Mouse (Mus musculus): Measurements from ENCODE around the gene Snx27. TPM values are rescaled to one million over a fixed set of nuclear protein-coding genes. Genes with fewer than 3 reads are reported as not detected.

Gene Snx27
- polyA plus RNA-seq, 1 experiment from 2014 or later = 64.9 TPM

DNA sequence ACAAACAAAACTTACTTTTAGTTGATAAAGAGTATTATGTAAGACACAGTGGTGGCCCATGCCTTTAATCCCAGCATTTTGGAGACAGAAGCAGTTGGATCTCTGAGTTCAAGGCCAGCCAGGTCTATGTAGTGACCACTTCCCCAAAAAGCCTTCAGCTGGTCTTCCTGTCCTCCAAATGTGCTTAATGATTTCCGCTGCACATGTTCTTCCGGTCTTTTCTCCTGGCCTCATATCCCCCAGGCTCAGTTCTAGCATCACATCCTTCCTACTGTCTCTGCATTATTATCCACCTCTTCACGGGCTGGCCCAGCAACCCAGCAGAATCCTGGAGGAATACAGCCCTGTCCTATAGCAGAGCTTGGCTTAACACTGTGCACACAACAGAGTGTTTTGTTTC, 27.1 kb upstream of the Snx27 start:
- no peak overlapping the region for H3K4me2 ChIP-seq
- H3K9ac ChIP-seq = no peak overlapping the region
- WGBS = 91% methylated on average over 3 of the region's 3 CpGs
- H3K36me3 ChIP-seq (ENCODE audit: poor library complexity, severe bottlenecking) = no peaks in the 10 kb centered on the region
- no peaks in the 10 kb centered on the region for H3K4me1 ChIP-seq
- H3K27me3 ChIP-seq = no peaks in the 10 kb centered on the region
- H3K4me3 ChIP-seq = no peak overlapping the region
- H3K27ac ChIP-seq = no peak overlapping the region
- H3K9me3 ChIP-seq (replicated peaks) = no peaks in the 10 kb centered on the region
- ATAC-seq = no peak

DNA sequence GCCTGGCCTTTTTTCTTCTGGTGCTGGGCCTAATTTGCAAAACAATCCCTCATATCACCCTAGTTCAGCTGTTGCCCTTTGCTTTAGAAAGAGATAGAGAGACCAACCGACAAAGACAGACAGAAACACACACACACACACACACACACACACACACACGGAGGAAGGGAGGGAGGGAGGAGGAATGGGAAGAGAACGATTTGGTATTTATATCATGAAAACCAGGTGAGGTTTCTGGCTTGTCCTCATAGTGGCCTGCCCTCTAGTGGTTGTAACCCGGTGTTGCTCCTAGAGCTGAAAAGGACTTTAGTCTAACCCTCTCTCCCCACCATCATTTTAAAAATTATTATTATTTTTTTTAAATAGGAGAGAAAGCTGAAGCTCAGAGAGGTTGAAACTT, 19.4 kb upstream of the Snx27 start:
- H3K4me2 ChIP-seq = no peak overlapping the region
- 0% methylated on average over 4 of the region's 4 CpGs for WGBS
- H3K36me3 ChIP-seq (ENCODE audit: poor library complexity, severe bottlenecking) = no peaks in the 10 kb centered on the region
- no peaks in the 10 kb centered on the region for H3K9me3 ChIP-seq (replicated peaks)
- H3K4me1 ChIP-seq = no peaks in the 10 kb centered on the region
- no peaks in the 10 kb centered on the region for H3K27me3 ChIP-seq
- H3K9ac ChIP-seq = no peak overlapping the region
- H3K4me3 ChIP-seq = no peak overlapping the region
- ATAC-seq = peak; percentile 21; the same call in 1 of the 2 replicates
- no peak overlapping the region for H3K27ac ChIP-seq

DNA sequence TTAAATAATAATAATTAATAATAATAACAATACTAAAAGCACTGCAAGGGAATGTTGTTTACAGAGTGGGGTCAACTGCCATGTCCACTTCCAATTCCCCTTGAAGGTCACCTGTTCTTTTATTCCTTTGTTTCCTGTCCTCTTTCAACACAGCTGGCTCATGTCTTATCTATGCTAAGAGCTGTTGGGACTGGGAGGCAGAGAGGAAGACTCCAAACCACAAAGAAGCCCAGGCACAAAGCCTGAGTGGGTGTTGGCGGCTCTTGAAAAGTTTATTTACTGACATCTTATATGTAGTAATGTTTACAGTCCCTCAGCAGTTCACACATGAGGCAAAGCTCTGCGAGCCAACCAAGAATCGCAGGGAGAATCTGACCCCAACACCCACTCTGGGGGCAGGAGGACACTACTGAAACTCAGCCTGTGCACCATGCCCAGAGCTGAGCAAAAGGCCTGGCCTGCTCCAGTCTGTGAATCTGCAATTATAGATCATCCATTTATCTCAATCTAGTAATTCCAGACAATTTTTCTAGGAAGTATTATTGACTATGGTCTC, 14.8 kb upstream of the Snx27 start:
- Histone ChIP-seq H3K9ac (no peak overlapping the region), H3K4me3 (no peak overlapping the region), H3K27me3 (no peaks in the 10 kb centered on the region), H3K9me3 (replicated peaks) (peaks cover 5% of the 10 kb centered on the region), H3K4me1 (no peaks in the 10 kb centered on the region), H3K36me3 (ENCODE audit: poor library complexity, severe bottlenecking) (no peaks in the 10 kb centered on the region), H3K27ac (no peak overlapping the region), H3K4me2 (no peak overlapping the region)
- ATAC-seq = no peak
- WGBS = 83% methylated on average over 3 of the region's 3 CpGs

DNA sequence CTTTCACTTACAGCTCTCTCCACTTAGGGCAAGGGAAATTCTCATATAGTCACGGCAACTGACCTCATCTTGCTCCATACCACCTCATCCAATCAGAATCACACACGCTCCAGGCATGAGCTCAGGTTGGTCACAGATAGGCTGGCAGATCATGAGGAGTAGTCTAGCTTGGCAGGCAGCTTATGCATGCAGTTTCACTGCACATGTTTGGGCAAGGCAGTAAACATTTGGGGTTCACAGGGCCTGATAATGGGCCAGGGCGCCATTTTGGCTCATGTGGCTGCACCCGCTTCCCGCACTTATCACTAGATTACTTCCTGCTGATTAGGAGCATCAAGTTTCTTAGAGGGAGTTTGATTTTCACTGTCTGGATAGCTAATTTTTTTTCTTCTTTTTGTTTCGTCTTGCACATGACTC, 13.4 kb upstream of the Snx27 start:
- no peak for ATAC-seq
- Histone ChIP-seq H3K9me3 (replicated peaks) (peaks cover 5% of the 10 kb centered on the region), H3K4me2 (no peak overlapping the region), H3K9ac (no peak overlapping the region), H3K27ac (no peak overlapping the region), H3K4me1 (no peaks in the 10 kb centered on the region), H3K4me3 (no peak overlapping the region), H3K27me3 (no peaks in the 10 kb centered on the region), H3K36me3 (ENCODE audit: poor library complexity, severe bottlenecking) (no peaks in the 10 kb centered on the region)
- 90% methylated on average over 6 of the region's 6 CpGs for WGBS

DNA sequence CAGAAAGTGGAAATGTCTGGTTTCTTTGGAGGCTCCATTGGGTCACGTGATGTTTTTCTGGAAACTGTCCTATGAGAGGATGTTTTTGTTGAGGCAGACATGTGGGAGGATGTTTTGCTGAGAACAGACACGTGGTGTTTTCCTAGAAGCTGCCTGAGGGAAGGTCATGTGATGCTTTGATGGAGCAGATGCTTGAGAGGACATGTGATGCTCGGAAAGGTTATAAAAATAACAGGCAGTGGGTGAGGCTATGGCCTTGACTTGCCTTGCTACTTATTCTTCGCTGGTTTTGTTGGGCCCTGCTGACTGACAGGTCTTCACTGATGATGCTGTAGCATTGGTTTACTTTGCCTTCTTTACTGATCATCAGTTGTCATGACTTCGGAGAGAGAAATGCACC, 8.6 kb upstream of the Snx27 start:
- no peaks in the 10 kb centered on the region for H3K27me3 ChIP-seq

DNA sequence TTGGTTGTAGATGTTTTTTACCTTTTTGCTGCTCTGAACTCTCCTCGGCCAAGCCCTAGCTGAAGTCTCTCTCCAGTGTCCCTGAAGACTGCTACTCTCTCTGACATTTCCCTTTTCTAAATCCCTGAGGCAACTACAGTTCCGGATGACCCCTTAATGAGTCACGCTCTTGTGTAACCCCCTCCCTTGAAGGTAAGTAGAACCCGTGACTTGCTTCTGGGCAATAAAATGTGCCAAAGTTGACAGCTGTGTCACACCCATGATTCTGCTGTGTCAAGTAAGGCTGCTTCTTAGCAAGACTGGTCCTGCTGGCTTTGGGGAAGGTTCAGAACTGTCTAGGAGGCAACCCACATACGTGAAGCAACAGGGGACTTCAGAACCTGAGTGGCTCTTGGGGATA, 5.4 kb upstream of the Snx27 start:
- WGBS = 84% methylated on average over 5 of the region's 5 CpGs

More for the DNA sequence above, 8.6 kb upstream of the Snx27 start:
- Histone ChIP-seq H3K4me2 (no peak overlapping the region), H3K4me3 (no peak overlapping the region), H3K27ac (no peak overlapping the region), H3K4me1 (no peaks in the 10 kb centered on the region), H3K36me3 (ENCODE audit: poor library complexity, severe bottlenecking) (no peaks in the 10 kb centered on the region), H3K9me3 (replicated peaks) (peaks cover 5% of the 10 kb centered on the region), H3K9ac (no peak overlapping the region)
- 87% methylated on average over 5 of the region's 5 CpGs for WGBS
- ATAC-seq = no peak

DNA sequence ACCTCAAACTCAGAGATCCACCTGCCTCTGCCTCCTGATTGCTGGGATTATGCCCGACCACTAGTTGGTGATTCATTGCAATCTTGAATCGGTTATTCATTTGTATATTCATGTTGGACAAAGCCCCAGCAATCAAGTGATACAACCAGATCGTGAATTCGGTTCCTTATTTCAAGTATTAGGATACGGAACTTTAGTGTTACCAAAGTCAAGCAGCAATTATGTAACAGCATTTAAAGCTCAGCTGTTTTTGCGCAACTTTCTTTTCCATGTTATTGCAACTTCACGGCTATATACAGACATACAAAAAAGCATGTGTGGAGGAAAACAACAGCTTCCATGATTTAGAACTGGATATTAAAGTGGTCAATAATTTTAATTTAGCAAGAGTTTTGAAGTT, 428 bp upstream of the Snx27 start:
- Histone ChIP-seq H3K4me2 (no peak overlapping the region), H3K4me3 (no peak overlapping the region), H3K27ac (no peak overlapping the region), H3K4me1 (peaks cover 30% of the 10 kb centered on the region), H3K27me3 (no peaks in the 10 kb centered on the region), H3K9ac (no peak overlapping the region), H3K36me3 (ENCODE audit: poor library complexity, severe bottlenecking) (no peaks in the 10 kb centered on the region), H3K9me3 (replicated peaks) (no peaks in the 10 kb centered on the region)
- WGBS = 74% methylated on average over 7 of the region's 7 CpGs
- ATAC-seq = no peak

More for the DNA sequence above, 5.4 kb upstream of the Snx27 start:
- no peaks in the 10 kb centered on the region for H3K27me3 ChIP-seq
- no peaks in the 10 kb centered on the region for H3K36me3 ChIP-seq (ENCODE audit: poor library complexity, severe bottlenecking)
- no peak for ATAC-seq
- H3K4me2 ChIP-seq = no peak overlapping the region
- H3K4me3 ChIP-seq = no peak overlapping the region
- no peak overlapping the region for H3K9ac ChIP-seq
- H3K9me3 ChIP-seq (replicated peaks) = no peaks in the 10 kb centered on the region
- H3K4me1 ChIP-seq = no peaks in the 10 kb centered on the region
- H3K27ac ChIP-seq = no peak overlapping the region

DNA sequence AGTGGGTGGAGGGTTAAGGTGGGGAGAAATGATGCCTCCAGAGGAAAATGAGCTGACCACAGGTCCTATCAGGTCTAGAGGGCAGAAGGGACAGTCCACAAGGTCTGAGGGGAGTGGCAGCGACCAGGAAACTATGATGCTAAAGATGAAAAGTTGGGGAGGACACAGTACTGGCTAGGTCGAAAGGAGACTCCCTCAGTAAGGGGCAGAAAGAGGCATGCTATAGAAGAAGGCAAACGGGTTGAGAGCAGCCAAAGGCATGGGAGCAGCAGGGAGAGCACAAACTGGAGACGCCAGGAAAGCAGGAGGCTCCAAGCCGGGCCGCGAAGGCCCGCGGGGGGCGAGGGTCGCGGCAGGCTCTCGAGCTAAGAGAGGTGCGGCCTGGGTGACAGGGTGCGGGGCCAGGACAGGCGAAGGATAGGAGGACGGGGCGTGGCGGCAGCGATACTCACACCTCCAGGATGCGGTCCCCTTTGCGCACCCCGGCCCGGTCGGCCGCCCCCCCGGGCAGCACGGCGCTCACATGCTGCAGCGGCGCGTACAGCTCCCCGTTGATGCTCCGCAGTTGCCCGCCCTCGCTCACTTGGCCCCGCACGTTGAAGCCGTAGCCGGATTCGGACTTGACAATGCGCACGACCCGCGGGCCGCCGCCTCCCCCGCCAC, 592 bp downstream of the Snx27 start:
- H3K27me3 ChIP-seq = no peaks in the 10 kb centered on the region
- peak overlapping the region; percentile 94 for H3K9ac ChIP-seq
- ATAC-seq = peak; percentile 83
- no peaks in the 10 kb centered on the region for H3K36me3 ChIP-seq (ENCODE audit: poor library complexity, severe bottlenecking)
- peak overlapping the region; percentile 87 for H3K27ac ChIP-seq
- H3K4me1 ChIP-seq = peaks cover 34% of the 10 kb centered on the region
- peak overlapping the region; percentile 88 for H3K4me3 ChIP-seq
- no peaks in the 10 kb centered on the region for H3K9me3 ChIP-seq (replicated peaks)
- peak overlapping the region; percentile 84 for H3K4me2 ChIP-seq
- under 1% methylated on average over 45 of the region's 48 CpGs for WGBS

DNA sequence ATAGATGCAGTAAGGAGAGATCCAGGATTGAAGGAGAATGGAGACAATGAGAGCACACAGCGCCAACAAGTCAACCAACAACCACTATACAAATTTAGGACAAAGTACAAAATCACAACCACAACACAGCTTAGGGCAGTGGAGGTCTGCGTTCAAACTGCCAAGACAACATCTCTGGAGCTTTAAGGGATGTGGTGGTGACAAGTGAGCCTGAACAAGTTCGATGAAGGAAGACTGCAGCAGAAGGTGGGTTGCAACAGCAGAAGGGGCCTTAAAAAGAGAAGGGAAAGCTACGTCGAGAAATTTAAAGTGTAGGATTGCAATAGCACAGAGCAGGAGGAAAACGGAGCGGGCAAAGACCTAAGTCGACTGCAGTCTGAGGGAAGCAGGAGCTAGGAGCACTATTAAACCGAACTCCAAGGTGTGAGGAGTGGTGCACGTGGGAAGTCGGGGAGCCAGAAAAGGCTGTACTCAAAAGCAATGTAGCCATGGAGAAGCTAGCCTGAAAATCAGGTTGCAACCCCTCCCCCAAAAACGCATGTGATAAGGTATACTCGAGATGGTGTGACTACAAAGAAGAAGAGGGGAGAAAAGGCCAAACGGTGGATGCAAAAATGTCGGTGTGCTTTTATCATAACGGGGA, 1.3 kb downstream of the Snx27 start:
- H3K9me3 ChIP-seq (replicated peaks) = no peaks in the 10 kb centered on the region
- H3K4me2 ChIP-seq = peak overlapping the region; percentile 84
- H3K4me1 ChIP-seq = peaks cover 34% of the 10 kb centered on the region
- no peaks in the 10 kb centered on the region for H3K36me3 ChIP-seq (ENCODE audit: poor library complexity, severe bottlenecking)
- H3K27me3 ChIP-seq = no peaks in the 10 kb centered on the region
- peak overlapping the region; percentile 88 for H3K4me3 ChIP-seq
- ATAC-seq = no peak
- peak overlapping the region; percentile 87 for H3K27ac ChIP-seq
- H3K9ac ChIP-seq = peak overlapping the region; percentile 94
- WGBS = 0% methylated on average over 16 of the region's 16 CpGs

DNA sequence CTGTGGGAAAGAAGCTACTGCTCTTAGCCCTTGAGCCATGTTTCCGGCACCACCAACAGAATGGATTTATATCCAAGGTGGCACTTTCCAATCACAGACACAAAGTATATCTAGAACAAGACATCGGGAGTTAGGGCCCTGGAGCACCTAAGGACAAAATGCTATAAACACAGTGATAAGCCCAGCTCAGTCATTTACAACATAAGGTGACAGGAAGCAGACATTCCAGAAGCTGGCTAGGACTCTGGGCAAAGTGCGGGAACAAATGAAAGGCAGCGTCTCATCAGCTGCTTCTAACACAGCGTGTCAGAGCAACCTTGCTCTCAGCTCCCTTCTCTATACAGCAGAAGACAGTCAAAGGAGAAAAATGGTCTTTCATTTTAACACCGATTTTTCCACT, 8.0 kb downstream of the Snx27 start:
- Histone ChIP-seq H3K27ac (no peak overlapping the region), H3K36me3 (ENCODE audit: poor library complexity, severe bottlenecking) (peaks cover 4% of the 10 kb centered on the region; the same call in 1 of the 2 replicates), H3K4me3 (no peak overlapping the region), H3K9me3 (replicated peaks) (no peaks in the 10 kb centered on the region), H3K9ac (no peak overlapping the region), H3K4me1 (peaks cover 18% of the 10 kb centered on the region), H3K4me2 (no peak overlapping the region), H3K27me3 (no peaks in the 10 kb centered on the region)
- WGBS = 90% methylated on average over 6 of the region's 6 CpGs
- no peak for ATAC-seq

DNA sequence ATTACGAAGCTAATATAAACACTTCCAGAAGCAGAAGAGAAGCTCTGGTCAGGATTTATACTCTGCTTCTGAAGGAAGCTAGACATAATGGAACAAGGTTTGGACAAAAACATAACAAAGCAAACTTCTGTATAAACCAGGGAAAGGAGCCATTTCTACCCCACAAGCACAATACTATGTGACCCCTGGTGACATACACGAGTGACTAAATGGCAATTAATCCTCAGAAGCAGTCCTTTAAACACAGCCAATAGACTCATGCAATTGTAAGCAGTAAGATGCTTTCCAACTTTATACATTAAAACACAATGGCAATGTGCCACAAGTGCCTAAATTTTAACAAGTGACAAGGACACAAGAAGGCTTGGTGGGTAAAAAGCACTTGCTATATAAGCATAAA, 15.3 kb downstream of the Snx27 start:
- H3K4me1 ChIP-seq = peaks cover 13% of the 10 kb centered on the region
- H3K4me2 ChIP-seq = no peak overlapping the region
- H3K9ac ChIP-seq = no peak overlapping the region
- WGBS = 52% methylated on average over 2 of the region's 2 CpGs
- H3K27me3 ChIP-seq = no peaks in the 10 kb centered on the region
- no peak for ATAC-seq
- H3K36me3 ChIP-seq (ENCODE audit: poor library complexity, severe bottlenecking) = no peaks in the 10 kb centered on the region
- no peak overlapping the region for H3K27ac ChIP-seq
- H3K9me3 ChIP-seq (replicated peaks) = no peaks in the 10 kb centered on the region
- H3K4me3 ChIP-seq = no peak overlapping the region

DNA sequence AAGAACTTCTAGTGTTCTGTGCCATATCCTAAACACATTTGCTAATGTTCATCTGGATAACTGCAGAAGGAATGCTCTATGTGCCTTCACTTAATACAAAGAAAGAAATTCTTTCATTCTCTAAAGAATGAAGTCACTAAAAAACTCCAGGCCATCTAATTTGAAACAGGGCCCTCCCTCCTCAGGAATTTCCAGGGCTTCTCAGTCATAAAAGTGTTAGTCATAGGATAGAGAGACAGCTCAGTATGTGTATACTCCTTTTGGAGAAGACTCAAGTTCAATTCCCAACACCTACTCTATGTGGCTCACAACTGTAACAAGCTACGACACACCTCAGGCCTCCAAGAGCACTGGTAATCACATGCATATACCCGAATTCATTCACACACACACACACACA, 17.0 kb downstream of the Snx27 start:
- Histone ChIP-seq H3K4me3 (no peak overlapping the region), H3K9ac (no peak overlapping the region), H3K9me3 (replicated peaks) (no peaks in the 10 kb centered on the region), H3K36me3 (ENCODE audit: poor library complexity, severe bottlenecking) (peaks cover 5% of the 10 kb centered on the region; the same call in 1 of the 2 replicates), H3K27ac (no peak overlapping the region), H3K4me2 (no peak overlapping the region), H3K27me3 (no peaks in the 10 kb centered on the region), H3K4me1 (peaks cover 13% of the 10 kb centered on the region)
- 58% methylated on average over 2 of the region's 2 CpGs for WGBS
- no peak for ATAC-seq

All from forebrain, embryonic 13.5 days (tissue).